Mouse (Mus musculus) kidney, embryonic 16.5 days (tissue): ENCODE results near the gene Abhd2. TPM values are rescaled to one million over a fixed set of nuclear protein-coding genes. Genes with fewer than 3 reads are reported as not detected.

Source experiments
- ATAC-seq: fragments of 200-750 bp; cut with Nextera tagmentation; 2 replicates; pipeline ENCODE4 v1.8.0; 2017; ENCODE audit warnings: moderate TSS enrichment; ENCODE audit not compliant: low FRiP score, low TSS enrichment
- H3K27ac ChIP-seq: fragments of 300-500 bp; sonication (generic); 2 replicates; pipeline ENCODE4 v1.5.1; 2014; ENCODE audit warnings: low read length
- H3K27me3 ChIP-seq: fragments of 300-500 bp; sonication (generic); 2 replicates; pipeline ENCODE4 v1.6.1; 2014; ENCODE audit warnings: low read length, control low read depth, mixed read lengths; ENCODE audit not compliant: insufficient read depth
- H3K36me3 ChIP-seq: fragments of 300-500 bp; sonication (generic); 2 replicates; pipeline ENCODE4 v1.6.1; 2014; ENCODE audit warnings: low read length, control low read depth, mixed read lengths; ENCODE audit not compliant: insufficient read depth
- H3K4me1 ChIP-seq: fragments of 300-500 bp; sonication (generic); 2 replicates; pipeline ENCODE4 v1.6.1; 2014; ENCODE audit warnings: low read length, control low read depth, mixed read lengths; ENCODE audit not compliant: insufficient read depth
- H3K4me2 ChIP-seq: fragments of 300-500 bp; sonication (generic); replicated peaks from 2 replicates; pipeline ENCODE4 v1.6.1; 2014; ENCODE audit warnings: low read depth, low read length
- H3K4me3 ChIP-seq: fragments of 300-500 bp; sonication (generic); 2 replicates; pipeline ENCODE4 v1.5.1; 2014; ENCODE audit warnings: mild to moderate bottlenecking, low read length
- H3K9ac ChIP-seq: fragments of 300-500 bp; sonication (generic); replicated peaks from 2 replicates; pipeline ENCODE4 v1.6.1; 2014; ENCODE audit warnings: low read length
- H3K9me3 ChIP-seq: fragments of 300-500 bp; sonication (generic); 2 replicates; pipeline ENCODE4 v1.6.1; 2016; ENCODE audit warnings: low read length, control low read depth
- WGBS: fragments of 180-500 bp; shearing (Covaris S2); extraction: QIAGEN DNeasy Blood & Tissue Kit; methylation state at CpG from one replicate; pipeline ENCODE4 v1.1.7; 2014; 5-methylcytosine and 5-hydroxymethylcytosine counted together
- polyA plus RNA-seq: library from polyadenylated mRNA; unstranded; fragments of >200 nt; fragmentation: Nextera tagmentation; extraction: Ambion mirVana; gene quantifications from 2 replicates; pipeline ENCODE4 v1.2.1, GENCODE M21; 2015

The Abhd2 gene
- polyA plus RNA-seq, 1 experiment from 2014 or later, result 11.0 TPM

DNA sequence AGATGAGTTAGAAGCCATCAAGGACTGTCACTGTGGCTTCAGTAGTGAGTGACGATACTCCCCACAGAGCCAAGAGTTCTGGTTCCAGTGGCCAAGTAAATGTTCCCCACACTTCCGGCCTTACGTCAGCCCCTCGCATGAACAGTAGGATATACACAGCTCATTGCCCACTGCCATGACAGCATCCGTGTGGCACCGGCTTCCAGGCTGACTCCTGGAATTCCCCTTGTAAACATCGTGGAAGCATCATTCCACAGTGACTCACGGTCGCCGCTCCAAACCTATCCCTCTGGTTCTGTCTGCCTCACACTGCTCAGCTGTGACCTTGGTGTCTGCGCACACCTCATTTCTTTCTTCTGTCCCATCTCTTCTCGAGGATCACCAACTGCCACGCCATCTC lies 12.4 kb downstream of the Abhd2 start:
- Histone ChIP-seq H3K9ac (no peak overlapping the region), H3K4me1 (0 out of 2 replicates have a peak, but pooled peaks cover 3% of the 10 kb centered on the region), H3K4me2 (no peak overlapping the region), H3K27ac (no peak overlapping the region), H3K9me3 (no peaks in the 10 kb centered on the region), H3K36me3 (no peaks in the 10 kb centered on the region), H3K4me3 (no peak overlapping the region), H3K27me3 (no peaks in the 10 kb centered on the region)
- 82% methylated on average over 13 of the region's 13 CpGs for WGBS
- ATAC-seq, result no peak

DNA sequence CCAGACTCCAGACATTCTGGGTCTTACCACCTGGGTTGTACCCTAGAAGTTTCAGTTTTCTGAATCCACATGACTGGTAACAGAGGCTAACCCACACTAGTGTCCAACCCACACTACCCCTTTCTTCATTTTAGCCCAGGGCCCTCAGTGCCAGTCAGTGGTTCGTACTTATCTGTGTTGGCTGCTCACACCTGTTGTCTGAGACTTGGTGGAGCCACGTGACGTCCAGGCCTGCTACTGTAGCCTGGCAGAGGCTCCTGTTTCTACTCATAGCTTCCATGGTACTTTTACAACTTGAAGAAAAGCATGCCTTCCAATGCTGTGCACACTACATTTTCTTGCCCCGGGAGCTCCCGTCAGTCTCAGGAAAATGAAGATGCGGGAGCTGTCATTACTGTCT lies 14.2 kb downstream of the Abhd2 start:
- Histone ChIP-seq H3K4me1 (peaks cover 12% of the 10 kb centered on the region), H3K9ac (no peak overlapping the region), H3K27me3 (no peaks in the 10 kb centered on the region), H3K36me3 (no peaks in the 10 kb centered on the region), H3K27ac (no peak overlapping the region), H3K9me3 (no peaks in the 10 kb centered on the region), H3K4me3 (no peak overlapping the region), H3K4me2 (no peak overlapping the region)
- no peak for ATAC-seq
- WGBS, result 86% methylated on average over 6 of the region's 6 CpGs

DNA sequence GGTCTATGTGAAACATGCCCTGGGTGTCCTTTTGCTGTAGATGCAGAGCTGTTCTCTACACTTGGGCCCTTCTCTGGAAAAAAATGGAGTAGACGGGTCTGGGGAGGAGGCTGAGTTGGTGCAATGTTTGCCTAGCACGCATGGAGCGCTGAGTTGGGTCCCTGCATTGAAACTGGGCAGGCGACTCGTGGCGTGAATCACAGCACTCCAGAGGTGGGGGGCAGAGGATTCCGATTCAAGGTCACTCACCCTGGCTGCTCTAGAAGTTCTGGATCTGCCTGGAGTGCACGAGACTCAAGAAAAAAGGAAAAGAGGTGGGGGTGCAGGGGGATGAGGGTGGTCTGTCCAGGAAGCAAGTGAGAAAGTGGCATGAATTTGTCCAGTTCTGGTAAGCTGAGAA lies 14.9 kb downstream of the Abhd2 start:
- Histone ChIP-seq H3K9ac (no peak overlapping the region), H3K36me3 (no peaks in the 10 kb centered on the region), H3K4me3 (no peak overlapping the region), H3K4me1 (peaks cover 19% of the 10 kb centered on the region), H3K27ac (no peak overlapping the region), H3K4me2 (no peak overlapping the region), H3K9me3 (no peaks in the 10 kb centered on the region), H3K27me3 (no peaks in the 10 kb centered on the region)
- 81% methylated on average over 8 of the region's 8 CpGs for WGBS
- ATAC-seq, result no peak

DNA sequence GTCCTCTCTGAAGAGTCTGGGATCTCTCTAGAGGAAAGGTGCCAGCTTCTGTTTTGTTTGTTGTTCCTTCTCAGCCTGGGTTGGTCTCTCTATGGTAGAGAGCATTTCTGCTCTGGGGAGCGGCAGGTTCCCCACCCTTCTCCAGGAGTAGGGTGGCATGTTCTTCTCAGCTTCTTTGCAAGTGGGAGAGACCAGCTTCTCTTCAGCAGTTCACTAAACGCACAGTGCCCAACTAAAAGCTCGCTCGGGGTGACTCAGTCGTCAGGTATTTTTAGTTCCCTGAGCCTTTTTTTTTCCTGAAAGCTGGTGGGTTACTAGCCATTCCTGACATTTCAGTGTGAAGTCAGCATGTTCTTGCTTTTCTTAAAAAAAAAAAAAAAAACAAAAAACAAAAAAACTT lies 15.4 kb downstream of the Abhd2 start:
- H3K4me2 ChIP-seq, result no peak overlapping the region
- 81% methylated on average over 5 of the region's 5 CpGs for WGBS
- peaks cover 21% of the 10 kb centered on the region for H3K4me1 ChIP-seq
- H3K27ac ChIP-seq, result no peak overlapping the region
- no peaks in the 10 kb centered on the region for H3K9me3 ChIP-seq
- no peak overlapping the region for H3K4me3 ChIP-seq
- H3K27me3 ChIP-seq, result no peaks in the 10 kb centered on the region
- no peak for ATAC-seq
- no peak overlapping the region for H3K9ac ChIP-seq
- H3K36me3 ChIP-seq, result no peaks in the 10 kb centered on the region

DNA sequence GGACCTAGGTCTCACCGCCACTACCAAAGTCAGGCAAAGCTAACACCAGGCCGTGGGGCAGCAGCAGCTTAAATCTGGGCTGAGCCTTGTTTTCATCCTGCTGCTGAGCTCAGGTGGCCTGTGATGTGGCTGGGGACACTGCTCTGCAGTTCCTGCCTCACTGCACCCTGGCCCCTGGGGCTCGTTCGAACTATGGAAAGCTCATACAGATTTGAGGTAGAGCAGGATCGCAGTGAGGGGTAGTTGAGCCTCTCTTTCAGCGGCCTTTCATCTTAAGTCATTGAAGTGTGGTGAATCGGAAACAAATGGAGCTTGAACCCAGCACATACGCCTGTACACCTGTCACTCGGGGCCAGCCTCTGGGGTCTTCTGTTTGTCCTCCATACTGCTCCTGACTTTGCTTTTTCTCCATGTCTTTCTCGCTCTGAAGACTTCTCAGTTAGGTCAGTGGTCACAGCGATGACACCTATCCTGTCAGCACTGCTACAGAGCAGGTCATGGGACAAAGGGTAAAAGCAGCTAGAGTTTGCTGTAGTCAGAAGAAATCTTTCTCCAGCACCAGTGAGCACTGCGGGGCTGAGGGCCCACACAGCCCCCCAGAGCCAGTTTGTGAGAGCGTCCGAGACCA lies 20.7 kb downstream of the Abhd2 start:
- peaks cover 20% of the 10 kb centered on the region for H3K4me1 ChIP-seq
- no peak overlapping the region for H3K4me2 ChIP-seq
- H3K4me3 ChIP-seq, result no peak overlapping the region
- 59% methylated on average over 14 of the region's 14 CpGs for WGBS
- H3K36me3 ChIP-seq, result peaks cover 13% of the 10 kb centered on the region
- no peak overlapping the region for H3K9ac ChIP-seq
- no peaks in the 10 kb centered on the region for H3K27me3 ChIP-seq
- H3K27ac ChIP-seq, result peak overlapping the region; percentile 36; the same call in 1 of the 2 replicates
- peak; percentile 53 for ATAC-seq
- no peaks in the 10 kb centered on the region for H3K9me3 ChIP-seq

DNA sequence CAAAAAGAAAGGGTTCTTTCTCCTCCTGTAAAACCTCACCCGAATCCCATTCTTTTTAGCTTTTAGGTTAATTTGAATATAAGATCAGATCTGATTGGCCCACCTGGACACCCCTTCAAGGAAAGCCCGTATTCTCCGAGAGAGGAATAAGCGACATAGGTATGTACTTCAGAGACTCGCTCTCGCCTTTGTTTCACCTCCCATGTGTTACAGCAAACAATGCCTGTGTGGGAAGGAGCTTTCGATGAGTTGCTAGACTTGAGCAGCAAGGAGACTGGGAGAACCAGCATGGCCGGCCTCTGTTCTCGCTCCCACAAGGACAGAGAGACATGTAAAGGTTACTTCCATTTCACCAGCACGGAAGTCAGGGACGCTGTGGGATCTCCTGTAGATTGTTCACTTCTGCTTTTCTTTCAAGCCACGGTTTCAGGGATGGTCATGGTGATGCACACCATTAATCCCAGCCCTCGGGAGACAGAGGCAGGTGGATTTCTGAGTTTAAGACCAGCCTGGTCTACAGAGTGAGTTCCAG lies 21.5 kb downstream of the Abhd2 start:
- Histone ChIP-seq H3K4me2 (no peak overlapping the region), H3K4me1 (peaks cover 23% of the 10 kb centered on the region), H3K27ac (no peak overlapping the region), H3K4me3 (no peak overlapping the region), H3K9me3 (no peaks in the 10 kb centered on the region), H3K27me3 (no peaks in the 10 kb centered on the region), H3K36me3 (peaks cover 13% of the 10 kb centered on the region), H3K9ac (no peak overlapping the region)
- WGBS, result 86% methylated on average over 13 of the region's 13 CpGs
- ATAC-seq, result no peak

DNA sequence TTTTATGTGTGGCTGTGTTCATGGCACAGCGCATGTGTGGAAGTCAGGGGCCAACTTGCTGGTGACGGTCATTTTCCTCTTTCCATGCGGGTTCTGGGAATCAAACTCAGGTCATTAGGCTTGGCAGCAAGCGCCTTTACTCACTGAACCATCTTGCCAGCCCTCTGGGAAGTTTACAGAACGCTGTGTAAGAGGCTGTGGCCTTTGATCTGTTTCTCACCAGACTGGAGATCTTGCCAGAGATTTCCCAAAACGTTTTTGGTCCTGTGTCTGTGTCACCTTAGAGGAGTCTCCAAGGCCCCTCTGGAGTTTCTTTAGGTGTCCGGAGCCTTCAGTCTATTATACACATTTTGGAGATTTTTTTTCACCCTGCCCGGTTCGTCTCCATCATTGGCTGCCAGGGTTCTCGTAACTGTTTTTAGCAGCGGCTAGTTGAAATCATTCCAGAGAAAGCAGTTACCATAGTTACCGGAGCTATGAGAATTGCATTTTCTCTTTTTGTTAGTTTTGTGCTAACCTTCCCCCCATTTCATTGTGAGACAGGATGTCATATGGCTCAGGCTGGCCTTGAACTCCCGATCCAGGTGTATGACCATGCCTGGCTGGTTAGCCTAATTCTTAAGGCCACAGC lies 22.3 kb downstream of the Abhd2 start:
- Histone ChIP-seq H3K4me1 (peaks cover 31% of the 10 kb centered on the region), H3K27ac (no peak overlapping the region), H3K4me3 (no peak overlapping the region), H3K4me2 (no peak overlapping the region), H3K9ac (no peak overlapping the region), H3K36me3 (peaks cover 13% of the 10 kb centered on the region), H3K9me3 (no peaks in the 10 kb centered on the region), H3K27me3 (no peaks in the 10 kb centered on the region)
- ATAC-seq, result no peak
- 70% methylated on average over 13 of the region's 13 CpGs for WGBS

DNA sequence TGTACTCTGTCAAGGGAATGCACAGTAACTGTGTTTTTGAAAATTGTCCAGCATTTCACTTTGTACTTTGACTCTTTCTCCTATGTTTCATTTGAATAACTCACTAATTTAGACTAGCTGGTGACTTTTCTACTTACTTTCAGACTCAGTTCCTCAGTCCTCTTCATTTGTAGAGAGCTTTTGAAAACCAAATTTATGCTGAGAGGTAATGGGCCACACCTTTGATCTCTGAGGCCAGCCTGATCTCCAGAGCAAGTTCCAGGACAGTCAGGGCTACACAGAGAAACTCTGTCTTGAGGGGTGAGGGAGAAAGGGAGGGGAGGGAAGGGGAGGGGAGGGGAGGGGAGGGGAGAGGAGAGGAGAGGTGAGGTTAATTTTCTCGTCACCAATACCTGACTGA lies 25.7 kb downstream of the Abhd2 start:
- Histone ChIP-seq H3K36me3 (peaks cover 13% of the 10 kb centered on the region), H3K4me2 (no peak overlapping the region), H3K27me3 (no peaks in the 10 kb centered on the region), H3K4me3 (no peak overlapping the region), H3K9ac (no peak overlapping the region), H3K9me3 (no peaks in the 10 kb centered on the region), H3K4me1 (peaks cover 36% of the 10 kb centered on the region), H3K27ac (peak overlapping the region; percentile 66)
- ATAC-seq, result peak; percentile 28; the same call in 1 of the 2 replicates
- 38% methylated on average over 1 of the region's 1 CpGs for WGBS

DNA sequence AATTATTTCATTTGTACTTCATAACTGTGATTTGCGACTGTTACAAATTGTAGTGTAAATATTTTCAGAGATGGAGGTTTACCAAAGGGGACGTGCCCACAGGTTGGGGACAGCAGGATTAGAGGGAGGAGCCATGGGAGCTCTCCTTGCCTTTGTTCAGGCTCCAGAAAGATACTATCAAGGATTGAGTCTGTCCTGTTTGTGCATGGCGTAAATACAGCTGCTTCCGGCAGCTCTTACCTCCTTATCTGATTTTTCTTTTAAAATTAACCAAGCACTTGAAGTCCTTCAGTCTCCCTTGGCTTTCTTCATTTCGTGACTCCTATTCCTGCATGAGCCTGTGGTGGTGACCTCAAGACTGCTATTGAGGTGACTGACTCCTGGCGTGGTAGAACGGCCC lies 26.5 kb downstream of the Abhd2 start:
- Histone ChIP-seq H3K27ac (peak overlapping the region; percentile 66), H3K4me3 (no peak overlapping the region), H3K9ac (no peak overlapping the region), H3K36me3 (peaks cover 13% of the 10 kb centered on the region), H3K4me1 (peaks cover 40% of the 10 kb centered on the region), H3K27me3 (no peaks in the 10 kb centered on the region), H3K9me3 (no peaks in the 10 kb centered on the region), H3K4me2 (no peak overlapping the region)
- ATAC-seq, result no peak
- WGBS, result 60% methylated on average over 7 of the region's 7 CpGs

DNA sequence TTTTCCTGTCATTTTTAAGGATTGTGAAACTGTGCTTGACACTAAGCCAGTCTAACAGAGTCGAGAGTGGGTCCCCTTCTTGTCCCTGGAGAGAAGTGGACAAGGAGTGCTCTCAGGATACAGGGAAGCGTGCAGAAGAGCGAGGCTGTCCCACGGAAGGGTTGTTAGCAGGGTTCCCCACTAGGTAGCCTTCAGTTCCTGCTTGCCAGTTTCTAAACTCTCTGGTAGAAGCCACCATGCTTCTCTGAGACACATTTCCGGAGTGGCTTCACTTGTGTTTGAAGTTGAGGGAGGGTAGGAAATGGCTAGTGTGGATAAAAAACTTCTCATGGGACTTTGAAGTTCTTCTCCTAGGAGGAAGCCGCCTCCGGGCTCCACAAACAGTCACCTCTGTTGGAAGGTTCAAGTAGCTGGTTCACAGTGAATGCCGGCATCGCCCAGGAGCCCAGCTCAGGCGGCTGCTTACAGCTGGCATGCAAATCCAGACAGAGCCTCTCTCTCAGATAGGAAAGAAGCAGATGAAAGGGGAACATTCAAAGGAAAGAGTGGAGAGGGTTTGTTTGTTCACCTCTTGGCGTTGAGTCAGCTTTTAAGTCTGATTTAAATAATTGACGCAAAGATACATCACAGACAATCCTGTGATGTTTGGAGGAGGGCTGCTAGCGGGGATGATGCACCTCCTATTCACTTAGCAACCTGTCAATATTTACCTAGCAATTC lies 27.6 kb downstream of the Abhd2 start:
- 44% methylated on average over 13 of the region's 13 CpGs for WGBS

More for the DNA sequence above, 27.6 kb downstream of the Abhd2 start:
- peak overlapping the region; percentile 66 for H3K27ac ChIP-seq
- H3K4me3 ChIP-seq, result no peak overlapping the region
- no peak overlapping the region; the same call in 1 of the 2 replicates for H3K9ac ChIP-seq
- H3K9me3 ChIP-seq, result no peaks in the 10 kb centered on the region
- ATAC-seq, result no peak
- H3K4me1 ChIP-seq, result peaks cover 44% of the 10 kb centered on the region
- H3K27me3 ChIP-seq, result no peaks in the 10 kb centered on the region
- no peak overlapping the region for H3K4me2 ChIP-seq
- H3K36me3 ChIP-seq, result peaks cover 13% of the 10 kb centered on the region
